Mouse (Mus musculus): ENCODE data around the gene Krt25.

DNA sequence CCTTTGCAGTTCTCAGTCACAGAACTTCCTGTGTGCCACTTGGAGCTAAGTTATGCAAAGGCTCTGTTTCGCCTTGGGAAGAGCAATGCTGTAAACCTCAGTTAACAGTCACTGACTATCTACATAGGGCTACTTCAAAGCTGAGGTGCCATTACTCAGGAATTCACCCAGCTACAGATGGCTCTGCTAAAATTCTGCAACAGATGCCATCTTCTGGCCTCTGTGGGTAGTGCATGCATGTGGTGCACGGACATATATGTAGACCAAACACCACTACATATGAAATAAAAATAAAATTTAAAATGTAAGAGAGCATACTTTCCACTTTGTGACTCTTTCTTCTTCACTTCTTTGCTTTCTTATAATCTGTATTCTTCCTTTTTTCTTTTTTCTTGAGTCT lies 15.2 kb downstream of the Krt25 start:
- TF ChIP-seq CTCF (IDR thresholded peaks at IDR 0.05; ENCODE audit: borderline replicate concordance, extremely low read depth, insufficient read depth, insufficient read length) (peak; percentile 75; the same call in 1 of the 2 replicates), POLR2A (IDR thresholded peaks at IDR 0.05; ENCODE audit: borderline replicate concordance, extremely low read depth, insufficient read depth, insufficient read length, poor library complexity, severe bottlenecking) (no peak)
